Mouse (Mus musculus) bone marrow macrophage, adult 2 months (primary cell): ENCODE results near the gene Inpp5a.

Experiments
- CTCF ChIP-seq: IDR thresholded peaks from 2 replicates; pipeline ENCODE4 v1.5.1; 2012; ENCODE audit warnings: low read depth, mild to moderate bottlenecking, low read length, moderate library complexity
- POLR2A ChIP-seq: IDR thresholded peaks from 2 replicates; pipeline ENCODE4 v1.6.1; 2012; ENCODE audit warnings: mild to moderate bottlenecking, low read depth, low read length, borderline replicate concordance

- TF ChIP-seq CTCF (no peak), POLR2A (no peak)
Measured at GRCm38 (mm10) chr7:139547325-139547724, 158.4 kb downstream of the Inpp5a start.
